In the genomic region with DNA sequence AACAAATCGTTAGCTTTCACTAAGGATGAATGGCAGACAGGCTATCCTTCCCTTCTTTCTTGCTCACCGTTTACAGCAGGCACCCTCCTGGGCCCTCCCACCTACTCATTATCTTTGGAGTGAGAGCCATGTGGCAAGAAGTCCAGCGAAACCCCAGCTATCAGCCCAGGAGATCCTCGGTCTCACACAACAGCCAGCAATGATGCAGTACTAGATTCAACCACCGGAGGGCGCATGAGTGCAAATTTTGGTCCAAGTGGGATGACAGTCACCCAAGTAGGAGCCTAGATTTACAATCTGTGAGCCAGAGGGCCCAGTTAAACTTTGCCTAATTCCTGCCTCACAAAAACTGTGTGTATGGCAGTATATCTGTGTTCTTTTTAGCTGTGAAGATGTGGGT, we compare ENCODE assay signal across 8 mouse cellular contexts. TPM values are rescaled to one million over a fixed set of nuclear protein-coding genes. Genes with fewer than 3 reads are reported as not detected.
DNase-seq lines count a peak whose midpoint lies in the region; ATAC-seq lines count a peak whose summit lies in the region.

No protein-coding gene starts in this region.

- peak overlapping the region; percentile 22; the same call in 1 of the 2 replicates for H3K4me2 ChIP-seq in hindbrain, embryonic 15.5 days

- H3K4me1 ChIP-seq in hindbrain, embryonic 15.5 days (replicated peaks) = peaks cover 9% of the 10 kb centered on the region

- no peak overlapping the region for H3K4me3 ChIP-seq in hindbrain, embryonic 15.5 days

- peak; percentile 63 for ATAC-seq in hindbrain, embryonic 15.5 days (ENCODE audit: low FRiP score, low read depth)

- peak; percentile 69 for DNase-seq in T-cell, adult 2 months (ENCODE audit: low spot score)
- DNase-seq in cerebellum, postnatal 36 days = peak; percentile 92 to 98
- peak; percentile 92 for DNase-seq in gastrocnemius, adult 18-20 months (ENCODE audit: low spot score)
- peak; percentile 91 to 93 for DNase-seq in layer of hippocampus, postnatal 36 days
- peak; percentile 79 to 89 for DNase-seq in lung, postnatal 4 days
- DNase-seq in retina, postnatal 7 days (ENCODE audit: low read depth, low spot score) = peak; percentile 81
- DNase-seq in urinary bladder, adult 2 months (ENCODE audit: low spot score) = peak; percentile 95

- H3K36me3 ChIP-seq in hindbrain, embryonic 15.5 days = no peaks in the 10 kb centered on the region

- no peak overlapping the region for H3K9ac ChIP-seq in hindbrain, embryonic 15.5 days

- no peaks in the 10 kb centered on the region for H3K9me3 ChIP-seq in hindbrain, embryonic 15.5 days

- WGBS in hindbrain, embryonic 15.5 days = 2% methylated on average over 6 of the region's 6 CpGs

- H3K27ac ChIP-seq in hindbrain, embryonic 15.5 days (replicated peaks) = no peak overlapping the region

- H3K27me3 ChIP-seq in hindbrain, embryonic 15.5 days = peaks cover 18% of the 10 kb centered on the region

RNA-seq across cellular contexts. Expression of a gene that starts 5.2 kb away (rescaled TPM):
- total RNA-seq in gastrocnemius, adult 18-20 months (2021) = 100 to 1,000 TPM in 1 of 2 experiments, 10 to 100 TPM in 1; 18.7 to 229 TPM
- polyA plus RNA-seq in hindbrain, embryonic 15.5 days (2015; fragmentation: Nextera tagmentation; extraction: Ambion mirVana) = 21.4 and 24.6 TPM in 2 replicates
- 100 to 1,000 TPM; 418 to 575 TPM for total RNA-seq in layer of hippocampus, postnatal 36 days (2021)
- 100.0 and 101 TPM in 2 replicates for polyA plus RNA-seq in urinary bladder, adult 2 months (2012; rRNA removed)

RNA-seq across cellular contexts. Expression of a gene that starts 11.6 kb away (rescaled TPM):
- total RNA-seq in gastrocnemius, adult 18-20 months (2021) = 100 to 1,000 TPM in 1 of 2 experiments, 10 to 100 TPM in 1; 22.5 to 181 TPM
- 89.2 and 96.5 TPM in 2 replicates for polyA plus RNA-seq in hindbrain, embryonic 15.5 days (2015; fragmentation: Nextera tagmentation; extraction: Ambion mirVana)
- 100 to 1,000 TPM; 532 to 675 TPM for total RNA-seq in layer of hippocampus, postnatal 36 days (2021)
- polyA plus RNA-seq in urinary bladder, adult 2 months (2012; rRNA removed) = 256 and 257 TPM in 2 replicates

RNA-seq across cellular contexts. Expression of a gene that starts 14.8 kb away (rescaled TPM):
- 1 to 10 TPM in 1 of 2 experiments, under 1 TPM in 1; 0.78 to 1.8 TPM for total RNA-seq in gastrocnemius, adult 18-20 months (2021)
- 211 and 230 TPM in 2 replicates for polyA plus RNA-seq in hindbrain, embryonic 15.5 days (2015; fragmentation: Nextera tagmentation; extraction: Ambion mirVana)
- total RNA-seq in layer of hippocampus, postnatal 36 days (2021) = 1,000 to 10,000 TPM; 1,130 to 1,248 TPM
- 1.6 and 3.5 TPM in 2 replicates for polyA plus RNA-seq in urinary bladder, adult 2 months (2012; rRNA removed)

RNA-seq across cellular contexts. Expression of a gene that starts 30.2 kb away (rescaled TPM):
- total RNA-seq in gastrocnemius, adult 18-20 months (2021) = not detected
- polyA plus RNA-seq in hindbrain, embryonic 15.5 days (2015; fragmentation: Nextera tagmentation; extraction: Ambion mirVana) = not detected in 2 replicates
- total RNA-seq in layer of hippocampus, postnatal 36 days (2021) = not detected
- polyA plus RNA-seq in urinary bladder, adult 2 months (2012; rRNA removed) = not detected in 2 replicates

RNA-seq across cellular contexts. Expression of a gene that starts 47.1 kb away (rescaled TPM):
- total RNA-seq in gastrocnemius, adult 18-20 months (2021) = 10 to 100 TPM in 1 of 2 experiments, 1 to 10 TPM in 1; 9.9 to 10.3 TPM
- 58.1 and 58.9 TPM in 2 replicates for polyA plus RNA-seq in hindbrain, embryonic 15.5 days (2015; fragmentation: Nextera tagmentation; extraction: Ambion mirVana)
- 10 to 100 TPM; 56.7 to 74.8 TPM for total RNA-seq in layer of hippocampus, postnatal 36 days (2021)
- 32.1 and 36.8 TPM in 2 replicates for polyA plus RNA-seq in urinary bladder, adult 2 months (2012; rRNA removed)

Comparison
In these comparisons a context has a peak if more than half of its experiments do, and no peak if none do; other contexts are left out.
1. RNA of a gene that starts 14.8 kb away (total RNA-seq): 1,130 to 1,248 TPM in layer of hippocampus, postnatal 36 days; 0.78 to 1.8 TPM in gastrocnemius, adult 18-20 months; every median in the first group is over 100 times any median in the second.
2. Peak in every context shown above with its lines, with median percentiles within 50 percentile points of each other: DNase-seq.